Mouse (Mus musculus) heart, embryonic 13.5 days (tissue): ENCODE results near the gene Crb2. TPM values are rescaled to one million over a fixed set of nuclear protein-coding genes. Genes with fewer than 3 reads are reported as not detected.
A peak's percentile ranks its signal among the peaks of the same experiment; 100 is the strongest.

Source experiments
- ATAC-seq: fragments of 200-750 bp; cut with Nextera tagmentation; 2 replicates; pipeline ENCODE4 v1.8.0; 2017; ENCODE audit warnings: moderate TSS enrichment; ENCODE audit not compliant: insufficient number of reproducible peaks, low FRiP score, low TSS enrichment; ENCODE audit errors: extremely low read depth
- H3K27ac ChIP-seq: fragments of 300-500 bp; sonication (generic); replicated peaks from 2 replicates; pipeline ENCODE4 v1.5.1; 2015; ENCODE audit warnings: moderate library complexity, mild to moderate bottlenecking, inconsistent platforms
- H3K27me3 ChIP-seq: fragments of 300-500 bp; sonication (generic); replicated peaks from 2 replicates; pipeline ENCODE4 v1.6.1; 2015; ENCODE audit warnings: mild to moderate bottlenecking, inconsistent platforms
- H3K36me3 ChIP-seq: fragments of 300-500 bp; sonication (generic); 2 replicates; pipeline ENCODE4 v1.6.1; 2015; ENCODE audit warnings: mild to moderate bottlenecking, inconsistent platforms
- H3K4me1 ChIP-seq: fragments of 300-500 bp; sonication (generic); 2 replicates; pipeline ENCODE4 v1.6.1; 2015; ENCODE audit warnings: inconsistent platforms
- H3K4me2 ChIP-seq: fragments of 300-500 bp; sonication (generic); 2 replicates; pipeline ENCODE4 v1.6.1; 2015; ENCODE audit warnings: inconsistent platforms, mild to moderate bottlenecking, moderate library complexity
- H3K4me3 ChIP-seq: fragments of 300-500 bp; sonication (generic); 2 replicates; pipeline ENCODE4 v1.5.1; 2015; ENCODE audit warnings: moderate library complexity, mild to moderate bottlenecking, inconsistent platforms
- H3K9ac ChIP-seq: fragments of 300-500 bp; sonication (generic); 2 replicates; pipeline ENCODE4 v1.6.1; 2015; ENCODE audit warnings: inconsistent platforms, mild to moderate bottlenecking, moderate library complexity
- H3K9me3 ChIP-seq: fragments of 300-500 bp; sonication (generic); 2 replicates; pipeline ENCODE4 v1.6.1; 2016; ENCODE audit warnings: inconsistent platforms
- WGBS: fragments of 180-500 bp; shearing (Covaris S2); methylation state at CpG from one replicate; pipeline ENCODE4 v1.1.7; 2015; ENCODE audit warnings: mixed read lengths; 5-methylcytosine and 5-hydroxymethylcytosine counted together
- polyA plus RNA-seq: library from polyadenylated mRNA; unstranded; fragments of >200 nt; fragmentation: Nextera tagmentation; extraction: Ambion mirVana; gene quantifications from 2 replicates; pipeline ENCODE4 v1.2.1, GENCODE M21; 2015

The Crb2 gene
- polyA plus RNA-seq, 1 experiment from 2014 or later, result 4.0 TPM

DNA sequence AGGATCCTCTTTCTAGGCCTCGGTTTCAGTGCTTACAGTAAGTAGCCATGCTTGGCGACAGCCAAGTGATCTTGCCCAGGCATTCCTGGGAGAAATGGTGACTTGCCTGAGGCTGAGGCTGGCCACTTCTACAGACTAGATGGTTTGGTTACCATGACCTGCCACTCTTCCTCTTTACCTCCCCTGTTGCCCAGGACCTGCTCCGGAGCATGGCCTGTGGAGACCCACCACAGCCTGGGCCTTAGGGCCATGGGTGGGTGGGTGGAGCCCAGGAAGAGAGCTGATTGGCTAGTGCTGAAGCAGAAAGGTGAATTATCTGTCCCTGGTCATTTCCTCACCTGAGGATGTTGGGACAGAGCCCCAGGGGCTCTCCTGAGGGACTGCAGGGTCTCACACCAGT is 8.3 kb upstream of the Crb2 start:
- 59% methylated on average over 3 of the region's 3 CpGs for WGBS

GRCm38 (mm10) chr2:37768903-37769302 is 7.1 kb upstream of the Crb2 start:
- no peak overlapping the region for H3K4me3 ChIP-seq
- no peak overlapping the region for H3K27ac ChIP-seq
- no peak overlapping the region for H3K4me2 ChIP-seq
- H3K9ac ChIP-seq, result no peak overlapping the region
- WGBS, result 74% methylated on average over 2 of the region's 2 CpGs
- ATAC-seq, result no peak
- H3K4me1 ChIP-seq, result peaks cover 56% of the 10 kb centered on the region
- no peaks in the 10 kb centered on the region for H3K36me3 ChIP-seq
- no peaks in the 10 kb centered on the region; the same call in 1 of the 2 replicates for H3K27me3 ChIP-seq
- no peaks in the 10 kb centered on the region for H3K9me3 ChIP-seq

More for the DNA sequence above, 8.3 kb upstream of the Crb2 start:
- Histone ChIP-seq H3K9me3 (no peaks in the 10 kb centered on the region), H3K4me1 (peaks cover 57% of the 10 kb centered on the region), H3K27ac (peak overlapping the region; percentile 73), H3K27me3 (no peaks in the 10 kb centered on the region), H3K9ac (no peak overlapping the region), H3K4me2 (no peak overlapping the region), H3K4me3 (no peak overlapping the region), H3K36me3 (no peaks in the 10 kb centered on the region)
- no peak for ATAC-seq

GRCm38 (mm10) chr2:37769793-37770192 is 6.3 kb upstream of the Crb2 start:
- Histone ChIP-seq H3K27ac (no peak overlapping the region), H3K4me3 (no peak overlapping the region), H3K9ac (no peak overlapping the region), H3K27me3 (no peaks in the 10 kb centered on the region; the same call in 1 of the 2 replicates), H3K9me3 (no peaks in the 10 kb centered on the region), H3K4me2 (no peak overlapping the region), H3K4me1 (peaks cover 52% of the 10 kb centered on the region), H3K36me3 (no peaks in the 10 kb centered on the region)
- no peak for ATAC-seq
- WGBS, result 84% methylated on average over 8 of the region's 8 CpGs

GRCm38 (mm10) chr2:37771618-37772285 is 4.3 kb upstream of the Crb2 start:
- Histone ChIP-seq H3K27ac (no peak overlapping the region), H3K27me3 (no peaks in the 10 kb centered on the region; the same call in 1 of the 2 replicates), H3K36me3 (no peaks in the 10 kb centered on the region), H3K4me2 (peak overlapping the region; percentile 68), H3K4me1 (peaks cover 45% of the 10 kb centered on the region), H3K9ac (peak overlapping the region; percentile 72), H3K4me3 (peak overlapping the region; percentile 52), H3K9me3 (no peaks in the 10 kb centered on the region)
- under 1% methylated on average over 18 of the region's 18 CpGs for WGBS
- peak; percentile 7; the same call in 1 of the 2 replicates for ATAC-seq

DNA sequence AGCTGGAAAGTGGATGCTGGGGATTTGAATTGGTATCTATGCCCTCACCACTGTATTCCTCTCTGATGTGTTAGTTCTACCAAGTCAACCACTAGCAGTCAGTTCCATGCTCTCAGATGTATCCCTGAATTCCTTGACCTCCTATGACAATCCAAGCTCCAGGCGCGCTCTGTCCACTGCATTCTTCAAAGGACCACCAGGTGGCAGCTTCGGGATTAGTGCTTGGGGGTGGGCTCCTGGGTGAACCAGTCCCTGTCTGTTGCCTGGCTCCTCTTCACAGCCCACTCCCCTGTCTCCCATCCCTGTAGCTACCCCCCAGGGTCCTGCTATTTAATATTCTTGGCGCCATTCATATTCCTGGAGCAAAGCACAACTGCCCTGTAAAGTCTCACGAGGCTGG is 1.5 kb upstream of the Crb2 start:
- Histone ChIP-seq H3K27me3 (peaks cover 13% of the 10 kb centered on the region), H3K27ac (no peak overlapping the region), H3K36me3 (no peaks in the 10 kb centered on the region), H3K4me3 (no peak overlapping the region), H3K9ac (no peak overlapping the region), H3K4me2 (no peak overlapping the region), H3K4me1 (peaks cover 46% of the 10 kb centered on the region), H3K9me3 (no peaks in the 10 kb centered on the region)
- 8% methylated on average over 5 of the region's 5 CpGs for WGBS
- ATAC-seq, result no peak

GRCm38 (mm10) chr2:37776611-37777411 is 762 bp downstream of the Crb2 start:
- Histone ChIP-seq H3K4me1 (peaks cover 60% of the 10 kb centered on the region), H3K27ac (0 out of 2 replicates have a peak overlapping the region, but pooled peaks have one; percentile 15)

GRCm38 (mm10) chr2:37777958-37778720 is 2.1 kb downstream of the Crb2 start:
- Histone ChIP-seq H3K27ac (0 out of 2 replicates have a peak overlapping the region, but pooled peaks have one; percentile 15), H3K4me2 (peak overlapping the region; percentile 73), H3K36me3 (no peaks in the 10 kb centered on the region), H3K4me1 (peaks cover 66% of the 10 kb centered on the region), H3K4me3 (peak overlapping the region; percentile 51), H3K27me3 (peaks cover 13% of the 10 kb centered on the region), H3K9me3 (no peaks in the 10 kb centered on the region), H3K9ac (0 out of 2 replicates have a peak overlapping the region, but pooled peaks have one; percentile 44)
- WGBS, result 39% methylated on average over 10 of the region's 10 CpGs
- ATAC-seq, result no peak

More at GRCm38 (mm10) chr2:37776611-37777411, 762 bp downstream of the Crb2 start:
- 13% methylated on average over 20 of the region's 20 CpGs for WGBS
- Histone ChIP-seq H3K4me2 (peak overlapping the region; percentile 73), H3K9me3 (no peaks in the 10 kb centered on the region), H3K27me3 (peaks cover 13% of the 10 kb centered on the region), H3K9ac (peak overlapping the region; percentile 73), H3K36me3 (no peaks in the 10 kb centered on the region), H3K4me3 (peak overlapping the region; percentile 51)
- no peak for ATAC-seq

- Histone ChIP-seq H3K9me3 (no peaks in the 10 kb centered on the region), H3K4me3 (peak overlapping the region; percentile 38), H3K4me2 (peak overlapping the region; percentile 70), H3K4me1 (peaks cover 74% of the 10 kb centered on the region), H3K27me3 (peaks cover 13% of the 10 kb centered on the region), H3K9ac (peak overlapping the region; percentile 30), H3K36me3 (no peaks in the 10 kb centered on the region), H3K27ac (peak overlapping the region; percentile 80)
- ATAC-seq, result peak; percentile 23; the same call in 1 of the 2 replicates
- WGBS, result under 1% methylated on average over 14 of the region's 14 CpGs
Measured at GRCm38 (mm10) chr2:37780270-37780929, 4.4 kb downstream of the Crb2 start.

GRCm38 (mm10) chr2:37781421-37781820 is 5.4 kb downstream of the Crb2 start:
- Histone ChIP-seq H3K4me1 (peaks cover 69% of the 10 kb centered on the region), H3K27ac (peak overlapping the region; percentile 80), H3K4me2 (peak overlapping the region; percentile 70; the same call in 1 of the 2 replicates), H3K36me3 (no peaks in the 10 kb centered on the region), H3K4me3 (no peak overlapping the region), H3K27me3 (peaks cover 21% of the 10 kb centered on the region), H3K9ac (no peak overlapping the region), H3K9me3 (no peaks in the 10 kb centered on the region)
- 10% methylated on average over 3 of the region's 3 CpGs for WGBS
- ATAC-seq, result no peak

DNA sequence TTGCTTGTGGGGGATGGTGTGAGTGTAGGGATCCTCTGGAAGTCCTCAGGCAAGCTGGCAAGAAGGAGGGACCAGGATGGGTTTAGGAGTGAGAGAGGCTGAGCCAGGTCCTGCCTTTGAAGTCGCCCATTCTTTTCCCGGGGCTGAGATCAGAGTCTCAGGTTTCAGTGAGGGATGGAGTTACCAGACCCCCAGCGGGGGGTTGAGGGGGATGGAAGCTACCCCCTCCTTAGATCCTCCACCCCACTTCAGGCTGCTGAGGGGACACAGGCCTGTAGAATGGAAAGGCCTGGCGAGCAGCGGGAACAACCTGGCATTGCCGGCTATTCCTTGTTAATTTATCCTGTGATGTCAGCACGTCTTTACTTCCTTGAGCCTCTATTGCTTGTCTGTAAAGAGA is 6.0 kb downstream of the Crb2 start:
- WGBS, result 32% methylated on average over 7 of the region's 7 CpGs
- H3K4me2 ChIP-seq, result no peak overlapping the region
- H3K9me3 ChIP-seq, result no peaks in the 10 kb centered on the region
- H3K4me1 ChIP-seq, result peaks cover 69% of the 10 kb centered on the region
- H3K27me3 ChIP-seq, result peaks cover 25% of the 10 kb centered on the region
- no peaks in the 10 kb centered on the region for H3K36me3 ChIP-seq
- no peak overlapping the region for H3K9ac ChIP-seq
- H3K27ac ChIP-seq, result peak overlapping the region; percentile 80
- no peak overlapping the region for H3K4me3 ChIP-seq
- ATAC-seq, result no peak
